Mouse (Mus musculus): ENCODE results near the gene Glycam1. TPM values are rescaled to one million over a fixed set of nuclear protein-coding genes. Genes with fewer than 3 reads are reported as not detected.
A peak's percentile ranks its signal among the peaks of the same experiment; 100 is the strongest.

The Glycam1 gene
- total RNA-seq, 1 experiment from 2014 or later: not detected

DNA sequence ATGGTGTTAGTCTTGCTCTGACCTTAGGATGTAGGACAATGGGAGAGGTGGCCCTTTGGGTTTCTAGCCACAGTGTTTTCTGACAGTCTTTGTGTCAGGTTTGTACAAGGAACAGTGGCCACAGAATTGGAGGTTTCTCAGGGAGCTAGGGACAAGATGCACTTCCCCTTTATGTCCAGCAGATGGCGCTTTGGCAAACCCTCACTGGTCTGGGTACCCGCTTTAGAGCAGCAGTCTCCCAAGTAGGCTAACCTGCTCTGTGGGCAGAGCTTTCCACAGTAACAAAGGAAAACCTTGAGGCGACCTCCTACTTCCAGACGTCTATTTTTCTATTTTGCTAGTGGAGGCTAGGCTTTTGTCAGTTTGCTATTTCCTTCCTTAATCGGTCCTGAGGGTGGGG is 34.5 kb downstream of the Glycam1 start:
- peak; percentile 71 to 85 for ATAC-seq (replicated peaks in 1 of 2; ENCODE audit: insufficient read depth in 1 of 2, low FRiP score in 2 of 2, low TSS enrichment in 1 of 2, low read depth in 1 of 2, poor library complexity in 2 of 2, severe bottlenecking in 2 of 2)

DNA sequence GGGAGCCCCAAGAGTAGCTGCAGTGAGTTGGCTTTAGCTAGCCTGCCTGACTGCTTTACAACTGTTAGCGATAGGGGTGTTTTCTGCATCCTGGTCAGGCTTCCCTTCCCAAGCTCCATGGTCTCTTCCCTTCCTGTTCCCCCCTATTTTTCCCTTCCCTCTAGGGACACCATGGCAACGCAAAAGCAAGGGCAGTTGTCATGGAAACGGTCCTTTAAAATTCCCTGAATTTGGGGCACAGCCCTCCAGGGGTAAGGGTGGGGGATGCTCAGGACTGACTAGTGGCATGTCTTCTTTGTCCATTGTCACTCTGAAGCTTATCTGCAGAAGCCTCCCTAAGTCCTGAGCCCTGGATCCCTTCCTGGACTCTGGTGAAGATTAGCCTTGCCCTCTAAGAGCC is 41.7 kb downstream of the Glycam1 start:
- no peak for ATAC-seq (replicated peaks in 1 of 2; ENCODE audit: insufficient read depth in 1 of 2, low FRiP score in 2 of 2, low TSS enrichment in 1 of 2, low read depth in 1 of 2, poor library complexity in 2 of 2, severe bottlenecking in 2 of 2)

DNA sequence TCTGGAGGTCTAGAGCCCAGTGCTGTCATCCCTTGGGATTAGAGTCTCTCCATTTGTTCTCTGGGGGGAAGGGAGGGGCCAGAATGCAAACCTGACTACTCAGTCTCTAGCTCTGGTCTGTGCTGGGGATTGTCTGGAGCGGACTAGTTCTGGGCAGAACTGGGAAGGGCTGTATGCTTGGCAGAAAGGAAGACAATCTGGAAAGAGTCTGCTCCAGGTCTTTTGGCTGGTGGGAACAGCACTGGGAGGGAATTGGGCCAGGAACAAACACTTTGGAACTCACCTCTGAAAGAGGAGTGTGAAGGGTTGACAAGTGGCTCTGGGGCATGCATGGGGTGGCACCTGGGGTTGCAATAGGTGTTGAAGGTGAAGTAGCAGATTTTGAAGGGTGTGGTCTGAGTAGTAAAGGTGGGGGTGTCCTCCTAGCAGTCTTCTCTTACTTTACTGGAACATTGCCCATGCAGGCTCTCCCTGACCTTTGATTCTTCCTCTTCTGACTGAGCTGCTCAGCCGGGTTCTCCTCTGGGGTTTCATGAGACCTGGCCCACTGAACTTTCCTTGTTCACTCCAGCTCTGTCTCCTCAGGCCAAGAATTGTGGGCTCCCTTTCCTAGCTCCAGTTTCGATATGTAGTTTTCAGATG is 42.3 kb downstream of the Glycam1 start:
- ATAC-seq (replicated peaks in 1 of 2; ENCODE audit: insufficient read depth in 1 of 2, low FRiP score in 2 of 2, low TSS enrichment in 1 of 2, low read depth in 1 of 2, poor library complexity in 2 of 2, severe bottlenecking in 2 of 2): no peak

GRCm38 (mm10) chr15:103519386-103520378 is 45.2 kb downstream of the Glycam1 start:
- no peak for ATAC-seq (replicated peaks in 1 of 2; ENCODE audit: insufficient read depth in 1 of 2, low FRiP score in 2 of 2, low TSS enrichment in 1 of 2, low read depth in 1 of 2, poor library complexity in 2 of 2, severe bottlenecking in 2 of 2)

DNA sequence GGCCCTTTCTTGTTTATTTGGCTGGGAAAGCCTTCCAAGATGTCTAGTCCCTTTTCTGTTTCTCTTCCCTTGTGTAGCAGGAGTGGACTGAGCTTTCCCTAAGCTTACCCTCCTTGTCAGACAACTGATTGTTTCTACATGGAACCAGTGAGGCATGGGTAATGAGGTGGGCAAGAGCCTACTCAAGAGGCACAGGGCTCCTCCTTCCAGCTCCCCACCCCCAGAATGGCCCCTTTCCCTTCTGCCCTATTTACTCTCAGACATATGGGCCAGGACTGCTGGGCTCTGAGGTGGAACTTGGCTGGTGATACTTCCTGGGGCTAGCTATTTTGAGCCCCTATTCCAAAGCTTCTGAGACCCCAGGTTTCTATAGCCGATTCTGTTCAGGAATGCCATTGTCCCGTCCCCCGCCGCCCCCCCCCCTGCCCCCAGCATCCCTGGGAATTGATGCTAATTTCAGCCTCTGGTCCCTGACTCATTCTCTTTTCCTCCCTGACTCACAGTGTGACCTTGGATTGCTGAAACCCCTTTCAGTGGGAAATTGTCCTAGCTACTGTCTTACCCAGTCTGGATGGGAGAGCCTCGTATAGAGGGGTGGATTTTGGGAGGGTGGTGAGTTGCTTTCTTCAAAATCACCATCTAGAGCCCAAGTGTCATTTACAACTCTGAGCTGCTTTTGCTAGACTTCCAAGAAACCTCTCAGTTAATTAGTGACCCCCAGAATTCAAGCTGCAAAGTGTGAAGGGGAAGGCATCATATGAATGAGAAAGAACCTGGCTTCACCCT is 46.1 kb downstream of the Glycam1 start:
- no peak for ATAC-seq (replicated peaks in 1 of 2; ENCODE audit: insufficient read depth in 1 of 2, low FRiP score in 2 of 2, low TSS enrichment in 1 of 2, low read depth in 1 of 2, poor library complexity in 2 of 2, severe bottlenecking in 2 of 2)

GRCm38 (mm10) chr15:103514914-103515313 is 50.0 kb downstream of the Glycam1 start:
- no peak for ATAC-seq (replicated peaks in 1 of 2; ENCODE audit: insufficient read depth in 1 of 2, low FRiP score in 2 of 2, low TSS enrichment in 1 of 2, low read depth in 1 of 2, poor library complexity in 2 of 2, severe bottlenecking in 2 of 2)

DNA sequence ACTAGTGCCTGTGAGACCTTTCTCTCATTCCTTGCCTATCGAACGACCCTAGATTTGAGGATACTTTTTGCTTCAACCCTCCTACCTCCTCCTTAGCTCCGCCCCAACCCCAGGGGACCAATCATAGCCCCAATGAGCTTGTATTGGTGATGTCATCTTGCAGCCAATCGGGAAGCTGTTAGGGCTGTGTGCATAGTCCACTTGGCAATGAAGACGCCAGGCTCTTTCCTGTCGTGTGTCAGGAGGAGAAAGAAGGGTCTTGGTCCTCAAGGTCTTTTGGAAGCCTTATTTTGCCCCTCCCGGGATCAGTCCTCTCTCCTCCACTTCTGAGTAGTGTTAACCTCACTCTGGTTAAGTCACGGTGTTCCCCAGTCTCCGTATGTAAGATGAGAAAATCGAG is 50.8 kb downstream of the Glycam1 start:
- peak; percentile 91 to 92 for ATAC-seq (replicated peaks in 1 of 2; ENCODE audit: insufficient read depth in 1 of 2, low FRiP score in 2 of 2, low TSS enrichment in 1 of 2, low read depth in 1 of 2, poor library complexity in 2 of 2, severe bottlenecking in 2 of 2)

DNA sequence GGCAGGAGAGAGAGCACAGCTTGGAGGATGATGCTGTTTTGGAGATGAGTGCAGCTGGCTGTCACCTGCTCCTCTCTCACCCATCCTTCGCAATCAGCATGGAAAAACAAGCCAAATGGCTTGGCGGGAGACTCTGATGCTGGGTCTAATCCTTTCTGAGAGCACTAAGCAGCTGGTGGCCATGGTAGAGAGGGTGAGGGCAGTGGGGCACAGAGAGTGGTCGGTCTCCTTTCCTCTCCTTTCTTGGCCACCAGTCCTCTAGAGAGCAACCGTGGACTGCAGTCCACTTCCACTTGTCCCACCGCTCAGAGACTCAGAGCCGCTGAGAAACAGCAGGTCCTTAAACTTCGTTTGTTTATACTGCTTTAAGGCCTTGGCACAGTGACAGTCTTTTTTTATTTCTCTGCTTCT is 51.3 kb downstream of the Glycam1 start:
- ATAC-seq (replicated peaks in 1 of 2; ENCODE audit: insufficient read depth in 1 of 2, low FRiP score in 2 of 2, low TSS enrichment in 1 of 2, low read depth in 1 of 2, poor library complexity in 2 of 2, severe bottlenecking in 2 of 2): 0 out of 4 replicates have a peak, but pooled peaks have one; percentile 5 to 7

Other genes with a start within 250 kb of the Glycam1 start
- 2.7 and 3.9 TPM in 2 replicates for gene Zfp385a, start 225.0 kb downstream of the Glycam1 start, total RNA-seq (2017)
- gene Itga5, start 198.3 kb downstream of the Glycam1 start, total RNA-seq (2017): 10.3 and 11.7 TPM in 2 replicates
- not detected in 2 replicates for gene Gtsf1, start 134.6 kb downstream of the Glycam1 start, total RNA-seq (2017)
- gene Gtsf2, start 116.6 kb downstream of the Glycam1 start, total RNA-seq (2017): not detected in 2 replicates
- 130 and 158 TPM in 2 replicates for gene Nckap1l, start 111.3 kb downstream of the Glycam1 start, total RNA-seq (2017)
- 5.8 and 7.5 TPM in 2 replicates for gene Pde1b, start 62.0 kb downstream of the Glycam1 start, total RNA-seq (2017)
- not detected in 2 replicates for gene Ppp1r1a, start 27.1 kb downstream of the Glycam1 start, total RNA-seq (2017)
- not detected in 2 replicates for gene Mucl1, start 190.4 kb upstream of the Glycam1 start, total RNA-seq (2017)

Measured in hematopoietic stem cell, adult 5-6 weeks (primary cell).